Mouse (Mus musculus): ENCODE results near the gene Pou1f1.

The Pou1f1 gene

DNA sequence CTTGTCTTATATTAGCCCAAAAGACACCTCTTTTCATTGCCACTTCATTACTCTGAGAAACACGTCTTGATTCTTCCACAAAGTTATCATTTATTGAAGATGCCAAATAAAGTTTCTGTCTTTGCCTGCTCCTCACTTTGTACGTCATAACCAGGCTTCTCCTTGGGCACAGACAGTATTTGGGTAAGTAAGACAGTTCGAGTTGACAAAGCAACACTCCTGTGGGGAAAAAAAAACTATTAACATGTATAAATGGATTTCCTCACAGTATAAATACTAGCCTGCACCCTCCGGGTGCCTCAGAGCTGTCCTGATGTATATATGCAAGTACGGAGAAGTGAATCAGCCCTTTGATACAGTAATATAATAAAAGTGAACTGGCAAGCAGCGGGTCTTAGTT lies at the start of gene Pou1f1:
Pou1f1 (plus strand) TSS at position 301 of the 400 bp plus-strand sequence.
- DNase-seq (ENCODE audit: low spot score): no peak

DNA sequence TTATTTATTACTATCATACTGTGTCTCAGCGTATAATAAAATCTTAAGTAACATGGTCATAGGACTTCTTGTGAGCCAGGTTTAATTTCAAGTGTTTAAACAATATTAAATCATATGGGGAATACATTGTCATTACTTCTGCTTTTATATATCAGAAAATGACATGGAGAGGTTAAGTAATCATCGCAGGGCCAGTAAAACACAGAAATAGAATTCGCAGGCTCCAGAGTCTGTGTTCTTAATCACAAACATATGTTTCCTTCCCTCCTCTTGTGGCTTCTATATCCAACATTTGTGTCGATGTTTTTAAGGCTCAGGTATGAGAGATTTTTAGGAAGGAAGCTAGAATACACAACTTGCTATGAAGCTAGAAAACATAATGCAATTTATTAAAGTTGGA lies 49.7 kb upstream of the Pou1f1 start:
- DNase-seq (ENCODE audit: low spot score): no peak

DNA sequence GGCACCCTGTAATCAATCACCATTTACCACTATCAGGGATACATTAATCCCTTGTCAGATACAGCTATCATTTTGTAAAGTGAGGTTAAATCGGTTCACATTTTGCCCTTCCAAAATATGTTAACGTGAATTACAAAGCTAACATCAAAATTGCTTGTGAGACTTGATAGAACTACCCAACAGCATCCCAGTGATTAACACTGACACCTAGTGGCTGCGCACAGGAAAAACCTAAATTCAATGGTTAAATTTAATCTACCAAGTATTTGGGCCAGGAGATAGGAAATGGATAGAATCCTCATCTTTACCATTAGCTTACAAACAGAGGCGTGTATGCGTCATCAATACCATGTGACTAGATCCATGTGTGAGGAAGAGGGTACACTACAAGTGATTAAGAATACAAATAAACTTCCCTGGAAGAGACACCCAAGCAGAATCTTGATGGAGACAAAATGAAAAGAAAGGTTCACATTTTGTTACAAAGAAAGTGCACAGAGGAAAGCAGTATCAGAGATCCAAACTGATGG lies 47.8 kb upstream of the Pou1f1 start:
- no peak for DNase-seq (ENCODE audit: low spot score)

DNA sequence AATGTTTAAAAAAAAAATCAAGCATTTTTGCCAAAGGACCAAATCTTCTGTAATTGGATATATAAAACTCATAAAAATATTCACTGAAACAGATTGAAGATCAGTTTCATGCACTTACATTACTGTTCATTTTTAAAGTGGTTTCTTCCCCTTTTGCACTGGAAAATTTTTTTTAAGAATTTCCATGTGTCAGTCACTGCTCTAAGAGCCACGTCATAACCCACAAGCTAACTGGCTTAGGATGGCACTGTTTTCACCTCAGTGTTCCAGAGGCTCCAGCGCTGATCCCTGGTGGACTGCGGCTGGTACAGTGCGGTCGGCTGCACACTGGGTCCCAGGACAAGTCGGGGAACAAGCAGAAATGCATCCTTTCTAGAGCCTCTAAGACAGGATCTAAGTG lies 34.6 kb upstream of the Pou1f1 start:
- DNase-seq (ENCODE audit: low spot score): no peak

DNA sequence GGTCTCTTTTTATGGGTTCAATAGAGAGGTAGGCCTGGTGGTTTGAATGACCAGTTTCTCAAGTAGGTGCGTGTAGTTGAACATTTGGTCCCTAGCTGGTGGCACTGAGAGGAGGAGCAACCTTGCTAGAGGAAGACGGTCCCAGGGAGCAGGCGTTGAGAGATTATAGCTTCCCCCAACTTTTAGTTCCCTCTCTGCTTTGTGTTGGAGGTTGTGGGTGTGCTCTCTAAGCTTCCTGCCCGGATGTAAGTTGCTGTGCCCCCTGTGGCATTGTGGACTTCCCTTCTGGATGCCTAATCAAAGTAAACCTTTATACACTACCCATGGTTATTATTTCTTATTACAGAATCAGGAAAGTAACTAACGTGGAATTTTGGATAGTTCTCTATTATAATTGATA lies 24.3 kb upstream of the Pou1f1 start:
- DNase-seq (ENCODE audit: low spot score): no peak

DNA sequence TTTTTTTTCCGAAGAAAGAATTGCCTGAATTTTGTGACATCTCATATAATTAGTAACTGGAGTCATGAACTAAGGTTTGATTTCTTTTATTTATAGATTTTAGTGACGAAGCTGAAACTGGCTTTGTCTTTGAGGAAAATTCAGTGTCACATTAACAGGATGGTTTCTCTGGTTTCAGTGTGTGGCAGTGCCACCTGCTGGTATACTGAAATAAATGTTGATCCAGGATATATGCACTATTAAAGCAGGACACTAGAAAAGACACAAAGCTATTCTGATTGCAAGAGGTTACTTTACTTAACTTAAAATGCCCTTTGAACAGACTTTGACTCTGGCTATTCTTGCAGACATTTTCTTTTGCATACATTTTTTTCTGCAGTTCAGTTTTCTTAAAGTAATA lies 23.3 kb upstream of the Pou1f1 start:
- peak; percentile 15 for DNase-seq (ENCODE audit: low spot score)

DNA sequence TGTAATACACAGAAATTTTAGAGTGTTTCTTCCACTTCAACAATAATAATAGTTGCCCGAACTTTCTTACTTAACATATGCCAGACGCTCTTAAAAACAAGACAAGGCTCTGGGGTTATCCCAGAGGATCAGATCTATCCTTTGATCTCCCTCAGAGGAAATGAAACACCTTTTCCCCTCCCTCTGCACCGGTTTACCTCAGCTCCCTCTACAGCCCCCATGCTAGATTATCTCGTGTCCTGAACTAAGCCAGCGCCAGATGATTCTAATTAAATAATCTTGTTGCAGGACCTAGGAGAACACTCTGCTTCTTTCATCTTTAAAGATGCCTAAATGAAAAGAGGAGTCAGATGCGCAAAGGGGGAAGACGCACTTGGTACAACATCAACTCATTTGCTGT lies 6.1 kb upstream of the Pou1f1 start:
- no peak for DNase-seq (ENCODE audit: low spot score)

DNA sequence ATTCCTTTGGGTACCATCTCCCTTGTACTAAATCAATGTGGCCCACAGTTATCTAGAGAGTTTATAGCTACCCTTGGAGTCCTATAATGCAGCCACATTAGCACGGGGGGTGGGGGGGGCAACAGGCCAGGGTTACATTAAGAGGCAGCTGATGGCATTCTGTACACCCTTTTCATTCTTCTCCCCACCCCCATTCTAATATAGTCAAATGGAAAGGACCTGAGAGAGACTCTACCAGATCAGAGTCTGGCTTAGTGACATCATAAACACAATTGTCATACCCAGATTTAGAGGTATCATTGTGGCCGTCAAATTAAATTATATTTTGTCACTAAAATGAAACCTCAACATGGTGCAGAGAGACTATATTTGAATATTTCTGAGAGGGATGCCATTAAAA lies 5.7 kb downstream of the Pou1f1 start:
- no peak for DNase-seq (ENCODE audit: low spot score)

DNA sequence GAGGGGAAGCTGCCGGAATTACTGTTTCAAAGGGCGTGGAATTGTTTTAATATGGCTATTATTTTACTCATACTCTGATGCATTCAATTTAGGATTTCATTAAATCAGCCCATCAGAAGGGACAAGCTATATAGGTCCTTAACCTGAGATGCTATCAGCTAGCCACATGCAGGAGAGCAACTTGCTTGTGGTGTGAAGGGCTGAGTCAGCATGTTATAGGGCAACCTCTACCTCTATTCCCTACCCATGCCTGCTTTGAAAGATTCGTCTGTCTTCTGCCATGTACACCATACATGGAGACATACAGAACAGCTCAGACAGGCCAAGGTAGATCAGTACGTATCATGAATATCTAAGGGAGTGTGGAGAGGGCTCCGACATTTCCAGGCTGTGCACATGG lies 6.4 kb downstream of the Pou1f1 start:
- DNase-seq (ENCODE audit: low spot score): no peak

DNA sequence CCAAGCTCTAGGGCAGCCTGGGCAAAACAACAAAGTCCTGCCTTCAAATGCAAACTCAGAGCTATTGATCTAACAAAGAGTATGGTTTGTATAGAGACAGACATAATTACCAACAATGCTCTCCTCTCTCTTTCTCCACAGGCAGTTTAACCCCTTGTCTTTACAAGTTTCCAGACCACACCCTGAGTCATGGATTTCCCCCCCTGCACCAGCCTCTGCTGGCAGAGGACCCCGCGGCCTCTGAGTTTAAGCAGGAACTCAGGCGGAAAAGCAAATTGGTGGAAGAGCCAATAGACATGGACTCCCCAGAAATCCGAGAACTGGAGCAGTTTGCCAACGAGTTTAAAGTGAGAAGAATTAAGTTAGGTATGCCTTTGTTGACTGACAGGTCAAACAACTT lies 9.3 kb downstream of the Pou1f1 start:
- DNase-seq (ENCODE audit: low spot score): no peak

DNA sequence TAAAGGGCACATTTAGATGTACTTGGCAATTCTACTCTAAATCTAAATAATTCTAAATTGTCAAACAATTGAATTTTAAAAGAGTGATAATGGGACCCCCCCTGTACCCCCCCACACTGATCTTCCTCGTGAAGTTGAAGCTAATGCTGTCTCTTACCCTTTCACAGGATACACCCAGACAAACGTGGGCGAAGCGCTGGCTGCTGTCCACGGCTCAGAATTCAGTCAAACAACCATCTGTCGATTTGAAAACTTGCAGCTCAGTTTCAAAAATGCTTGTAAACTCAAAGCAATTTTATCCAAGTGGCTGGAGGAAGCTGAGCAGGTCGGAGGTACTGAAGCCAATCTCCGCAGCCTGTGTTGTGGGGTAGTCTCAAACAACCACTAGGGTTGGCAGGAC lies 11.4 kb downstream of the Pou1f1 start:
- no peak for DNase-seq (ENCODE audit: low spot score)

DNA sequence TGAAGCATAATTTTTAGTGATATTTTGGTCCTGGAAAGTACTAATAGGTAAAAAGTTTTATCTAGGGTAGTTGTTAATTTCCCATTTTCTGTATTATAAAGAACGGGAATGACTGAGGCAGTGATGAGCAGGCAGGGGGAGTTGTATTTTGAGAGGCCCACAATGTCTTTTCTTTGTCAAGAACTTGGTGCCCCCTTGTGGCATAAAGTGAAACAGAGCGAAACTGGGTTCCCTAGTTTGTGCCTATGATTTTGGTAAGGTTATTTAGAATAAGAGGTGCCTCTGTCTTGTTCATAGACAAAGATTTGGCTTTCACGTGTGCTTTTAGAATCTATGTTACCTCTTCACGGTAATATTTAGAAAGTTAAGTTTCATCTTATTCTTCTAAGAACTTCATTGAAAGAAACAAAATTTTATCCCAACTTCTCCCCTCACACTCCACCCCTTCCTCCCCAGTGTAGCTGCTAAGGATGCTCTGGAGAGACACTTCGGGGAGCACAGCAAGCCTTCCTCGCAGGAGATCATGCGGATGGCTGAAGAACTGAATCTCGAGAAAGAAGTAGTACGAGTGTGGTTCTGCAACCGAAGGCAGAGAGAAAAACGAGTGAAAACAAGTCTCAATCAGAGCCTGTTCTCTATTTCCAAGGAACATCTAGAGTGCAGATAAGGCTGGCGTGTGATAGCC lies 13.1 kb downstream of the Pou1f1 start:
- DNase-seq (ENCODE audit: low spot score): peak; percentile 24

DNA sequence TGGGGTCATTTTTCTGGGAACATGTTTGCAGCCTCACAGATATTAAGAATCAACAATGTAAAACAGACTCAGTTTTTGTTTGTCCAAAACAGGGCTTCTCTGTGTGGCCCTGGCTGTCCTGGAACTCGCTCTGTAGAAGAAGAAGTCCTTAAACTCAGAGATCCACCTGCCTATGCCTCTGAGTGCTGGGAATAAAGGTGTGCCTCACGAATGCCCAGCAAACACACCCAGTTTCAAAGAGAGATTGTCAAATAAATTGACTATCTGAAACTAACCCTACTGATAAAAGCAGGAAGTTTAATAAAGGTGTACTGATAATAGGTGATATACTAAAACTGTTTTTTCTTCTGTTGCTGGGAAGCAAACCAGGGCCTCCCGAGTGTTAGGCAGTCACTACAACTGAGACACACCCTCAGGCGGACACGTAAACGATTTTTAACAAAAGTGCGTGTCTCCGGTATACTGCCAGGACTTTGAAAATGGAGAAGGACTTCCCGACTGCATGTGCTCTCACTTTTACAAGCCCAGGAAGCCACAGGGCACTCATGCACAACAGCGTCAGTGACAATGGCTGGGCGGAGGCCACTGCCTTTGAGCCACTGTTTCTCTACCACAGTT lies 23.5 kb downstream of the Pou1f1 start:
- no peak for DNase-seq (ENCODE audit: low spot score)

DNA sequence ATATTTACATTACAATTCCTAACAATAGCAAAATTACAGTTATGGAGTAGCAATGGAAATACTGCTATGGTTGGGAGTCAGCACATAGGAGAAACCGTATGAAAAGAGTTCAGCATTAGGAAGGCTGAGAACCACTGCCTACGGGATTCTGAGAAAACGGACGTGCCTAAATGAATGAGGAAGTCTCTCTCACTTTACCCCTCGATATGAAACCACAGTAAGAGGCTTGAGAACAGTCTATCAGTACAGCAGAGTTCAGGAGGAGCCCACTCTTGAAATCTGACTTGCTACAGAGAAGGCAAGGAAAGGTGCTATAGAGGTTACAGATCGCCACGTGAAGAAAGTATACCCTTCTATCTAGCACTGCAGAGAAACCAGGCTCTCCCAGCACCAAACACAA lies 28.6 kb downstream of the Pou1f1 start:
- DNase-seq (ENCODE audit: low spot score): no peak

DNA sequence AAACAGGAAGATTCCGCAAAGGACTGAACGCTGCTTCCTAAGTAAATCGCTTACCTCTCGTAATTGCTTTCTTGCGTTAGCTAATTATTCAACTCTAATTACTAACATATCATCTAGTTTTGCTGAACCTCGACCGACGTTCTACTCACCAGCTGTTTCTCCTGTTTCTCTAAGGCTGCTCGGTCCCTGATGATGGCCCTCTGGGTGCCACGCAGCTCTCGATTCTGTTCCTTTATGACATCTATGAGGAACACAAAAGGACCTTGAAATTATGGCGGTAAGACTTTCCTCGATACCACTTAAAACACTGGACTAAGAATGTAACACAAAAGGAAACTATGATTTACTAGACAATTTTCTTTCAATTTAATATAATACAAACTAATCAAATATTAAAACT lies 30.5 kb downstream of the Pou1f1 start:
- DNase-seq (ENCODE audit: low spot score): no peak

DNA sequence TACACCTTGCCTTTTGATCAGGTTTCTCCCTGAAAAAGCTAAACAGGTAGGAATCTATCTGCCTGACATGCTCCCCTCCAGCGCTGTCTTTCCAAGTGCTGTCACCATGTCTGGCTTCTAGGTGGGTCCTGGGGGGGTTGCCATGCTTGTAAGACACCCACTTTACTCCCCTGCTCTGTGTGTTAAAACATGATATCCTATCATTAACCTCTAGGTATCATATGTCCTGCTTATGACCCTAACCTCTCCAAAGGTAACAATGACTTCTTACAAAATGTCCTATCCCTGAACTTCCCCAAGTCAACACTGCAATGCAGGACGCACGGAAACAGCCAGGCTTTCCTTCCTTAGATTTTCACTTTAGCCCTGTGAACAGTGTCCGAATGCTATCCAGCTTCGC lies 34.0 kb downstream of the Pou1f1 start:
- DNase-seq (ENCODE audit: low spot score): no peak

DNA sequence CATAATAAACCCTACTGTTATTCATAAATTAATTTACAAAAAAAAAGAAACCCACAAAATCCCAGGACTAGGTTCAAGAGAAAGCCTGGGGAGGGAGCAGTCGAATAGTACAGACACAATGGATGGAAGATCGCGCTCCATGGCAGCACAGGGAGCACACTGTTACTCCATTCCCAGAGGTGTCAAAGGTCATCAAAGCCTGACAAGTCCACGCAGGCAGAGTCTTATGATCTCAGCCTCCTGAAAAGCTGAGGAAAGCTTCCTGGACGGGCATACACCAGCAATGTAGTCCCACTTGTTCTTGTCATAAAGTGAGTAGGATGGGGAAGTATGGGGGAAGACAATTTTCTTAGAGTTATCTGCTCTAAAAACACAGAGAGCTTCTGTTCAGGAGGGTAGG lies 37.1 kb downstream of the Pou1f1 start:
- no peak for DNase-seq (ENCODE audit: low spot score)

DNA sequence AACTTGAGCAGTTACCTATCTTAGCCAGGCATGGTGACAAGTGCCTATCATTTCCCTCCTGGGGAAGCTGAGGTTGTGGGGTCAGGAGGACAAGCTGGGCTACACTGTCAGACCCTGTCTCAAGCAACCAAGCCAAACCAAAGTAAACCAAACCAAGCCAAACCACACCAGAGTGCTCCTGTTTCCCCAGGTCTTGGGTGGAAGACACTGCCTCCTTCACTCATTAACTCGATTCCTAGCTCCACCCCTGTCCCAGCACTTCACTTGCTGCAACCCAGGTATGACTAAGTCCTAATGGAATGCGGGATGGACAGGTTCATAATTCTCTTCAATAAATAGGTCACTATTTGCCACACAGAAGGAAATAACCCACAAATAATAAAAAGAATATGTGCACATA lies 39.3 kb downstream of the Pou1f1 start:
- DNase-seq (ENCODE audit: low spot score): no peak

DNA sequence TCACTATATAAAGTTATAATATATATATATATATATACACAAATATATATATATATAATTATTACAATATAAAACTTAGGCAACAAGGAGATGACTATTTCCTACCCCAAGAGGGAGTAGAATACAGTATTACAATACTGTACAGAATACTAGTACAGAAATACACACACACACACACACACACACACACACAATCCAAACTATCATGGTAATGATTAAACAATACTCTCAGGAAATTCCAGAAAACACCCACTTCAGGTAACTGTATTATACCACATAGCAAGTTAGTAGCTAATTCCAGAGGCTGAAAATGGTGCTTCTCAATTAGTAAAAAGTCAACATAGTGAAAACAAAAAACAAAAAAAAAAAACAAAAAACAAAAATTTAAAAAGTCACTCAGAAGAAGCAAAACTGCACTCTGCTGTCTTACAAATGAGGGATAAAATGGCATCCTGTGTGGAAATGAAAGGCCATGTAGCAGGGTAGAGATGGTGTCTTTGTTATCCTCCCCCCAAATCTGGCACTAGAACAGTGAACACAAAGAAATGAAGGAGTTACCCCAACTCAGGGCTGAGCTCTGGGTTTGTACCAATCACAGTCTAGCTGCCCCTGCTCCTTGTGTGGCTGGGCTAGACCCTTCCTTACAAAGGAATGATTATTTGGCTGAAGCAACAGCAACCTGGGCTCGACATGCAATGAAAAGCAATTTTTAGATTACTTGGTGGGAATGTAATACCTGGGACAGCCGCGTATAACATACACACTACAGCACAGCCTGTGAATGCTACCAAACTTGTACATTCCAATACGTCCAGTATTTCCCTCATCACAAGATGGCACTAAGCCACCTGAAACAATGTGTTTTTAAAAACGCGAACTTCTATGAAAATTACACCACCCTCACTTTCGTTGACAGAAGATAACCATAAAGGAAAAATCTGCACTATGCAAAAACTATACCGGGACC lies 41.0 kb downstream of the Pou1f1 start:
- DNase-seq (ENCODE audit: low spot score): no peak

DNA sequence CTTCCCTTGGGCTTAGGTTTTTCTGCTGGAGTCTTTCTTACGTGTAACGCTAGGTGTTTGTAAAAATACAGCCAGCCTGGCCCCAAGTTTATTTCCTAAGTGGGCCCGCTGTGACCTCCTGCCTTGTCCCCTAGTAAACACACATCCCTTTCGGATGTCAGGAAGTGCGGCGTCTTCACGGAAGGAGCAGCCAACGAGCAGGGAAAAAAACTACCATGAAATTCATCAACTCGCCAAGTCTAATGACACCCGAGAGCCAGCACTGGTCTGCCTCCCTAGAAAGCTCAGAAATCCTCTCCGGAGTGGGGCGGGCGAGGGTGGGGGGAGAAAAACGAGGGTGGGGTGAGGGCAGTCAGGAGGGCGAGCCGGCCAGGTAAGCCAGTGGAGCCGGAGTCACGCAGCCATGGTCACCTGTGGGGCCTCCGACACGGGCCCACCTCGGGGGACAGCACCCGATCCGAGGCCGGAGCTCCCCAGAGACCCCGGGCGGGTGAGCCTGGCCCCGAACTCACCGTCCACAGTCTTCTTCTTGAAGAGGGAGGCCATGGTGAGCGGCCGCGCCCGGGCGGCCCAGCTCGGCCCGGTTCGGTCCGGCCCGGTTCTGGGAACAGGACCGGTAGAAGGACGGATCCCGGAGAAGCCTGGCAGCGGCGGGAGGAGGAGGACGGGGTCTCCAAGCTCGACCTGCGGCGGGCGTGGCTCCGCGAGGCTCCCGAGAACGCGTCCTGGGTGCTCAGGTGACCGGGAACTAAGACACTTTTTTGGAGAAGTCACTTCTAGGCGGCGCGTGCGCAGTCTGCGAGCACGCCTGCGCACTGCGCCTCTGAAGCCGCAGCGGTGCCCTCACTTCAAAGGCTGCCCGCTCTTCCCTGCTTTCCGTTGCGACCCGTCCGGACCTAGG lies 41.9 kb downstream of the Pou1f1 start, which contains the start of gene Chmp2b:
Chmp2b (minus strand) TSS at position 764 of the 901 bp plus-strand sequence.
- peak; percentile 72 for DNase-seq (ENCODE audit: low spot score)

DNA sequence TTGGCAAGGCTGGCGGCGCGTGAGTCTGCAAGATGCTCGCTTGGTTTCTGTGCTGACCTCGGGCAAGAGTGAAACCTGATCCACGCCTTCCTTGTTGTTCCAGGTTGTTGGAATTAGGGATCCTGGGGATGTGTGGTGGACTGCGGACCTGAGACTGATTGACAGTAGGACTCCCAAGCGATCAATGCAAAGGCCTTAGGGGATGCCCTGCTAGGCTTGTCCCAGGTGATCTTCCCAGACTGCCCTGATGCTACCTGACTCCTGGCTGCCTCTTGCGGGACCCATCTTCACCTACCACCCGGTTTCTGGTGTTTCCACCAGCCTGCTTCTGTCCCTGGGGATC lies 42.5 kb downstream of the Pou1f1 start:
- DNase-seq (ENCODE audit: low spot score): no peak

DNA sequence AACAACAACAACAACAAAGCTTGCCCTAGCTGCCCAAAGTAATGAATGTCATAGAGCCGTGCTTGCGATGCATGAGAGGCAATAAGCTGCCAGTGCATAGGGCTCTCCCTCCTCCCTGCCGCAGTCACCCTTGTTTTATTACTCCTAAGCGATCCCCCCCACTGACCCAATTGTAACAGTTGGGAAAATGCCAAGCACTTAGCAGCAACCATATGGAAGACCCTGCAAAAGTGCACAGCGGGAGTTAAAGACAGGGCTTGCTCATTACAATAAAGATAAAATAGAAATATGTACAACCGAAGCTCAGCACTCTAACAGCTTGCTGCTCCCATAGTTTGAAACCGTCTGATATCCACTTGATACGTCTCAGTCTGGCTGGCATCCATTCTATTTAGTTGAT lies 44.0 kb downstream of the Pou1f1 start:
- DNase-seq (ENCODE audit: low spot score): no peak
